Mouse (Mus musculus) cerebellum, postnatal 10 days (tissue): ENCODE measurements at regions not wholly inside any gene's neighbourhood (a gene's known extent, or its start where the extent isn't known, plus 50 kb on each side); places are given as distances from the start of the nearest gene placed in this dataset.

Experiments
- DNase-seq, 2 experiments: peaks; one replicate each; pipeline ENCODE4 v3.0.0; 2021; ENCODE audit warnings: mixed read lengths in 2 of 2

GRCm38 (mm10) chr9:46379453-46379852 is 59.7 kb upstream of the 4931429L15Rik start:
- no peak for DNase-seq

GRCm38 (mm10) chr9:46378339-46378738 is 58.6 kb upstream of the 4931429L15Rik start:
- DNase-seq, result no peak
